Mouse (Mus musculus) kidney, adult 2 months (tissue): ENCODE results near the gene Mgam. TPM values are rescaled to one million over a fixed set of nuclear protein-coding genes. Genes with fewer than 3 reads are reported as not detected.

Experiments used
- DNase-seq: peaks from one replicate; pipeline ENCODE4 v3.0.0; 2021
- H3K27ac ChIP-seq: fragments of 200-500 bp; 2 replicates; pipeline ENCODE4 v1.5.1; 2012; ENCODE audit warnings: low read depth, low read length, control low read depth, inconsistent platforms; ENCODE audit not compliant: insufficient read depth
- H3K27me3 ChIP-seq: fragments of 200-500 bp; replicated peaks from 2 replicates; pipeline ENCODE4 v1.6.1; 2012; ENCODE audit warnings: mild to moderate bottlenecking, moderate library complexity, low read length, inconsistent platforms; ENCODE audit not compliant: control insufficient read depth, insufficient read depth
- H3K36me3 ChIP-seq: fragments of 200-500 bp; 2 replicates; pipeline ENCODE4 v1.6.1; 2012; ENCODE audit warnings: mild to moderate bottlenecking, moderate library complexity, low read length, inconsistent platforms; ENCODE audit not compliant: control insufficient read depth, insufficient read depth
- H3K4me1 ChIP-seq: fragments of 200-500 bp; 2 replicates; pipeline ENCODE4 v1.6.1; 2011; ENCODE audit warnings: low read length; ENCODE audit not compliant: control insufficient read depth, insufficient read depth
- H3K4me3 ChIP-seq: fragments of 200-500 bp; 2 replicates; pipeline ENCODE4 v1.5.1; 2011; ENCODE audit warnings: mild to moderate bottlenecking, low read depth, low read length, control low read depth; ENCODE audit not compliant: insufficient read depth
- CTCF ChIP-seq: fragments of 200-500 bp; conservative IDR thresholded peaks from 2 replicates; pipeline ENCODE4 v1.5.1; 2011; ENCODE audit warnings: low read depth, mild to moderate bottlenecking, control low read depth, low read length, moderate library complexity, mixed read lengths; ENCODE audit not compliant: insufficient read depth, insufficient read length
- POLR2A ChIP-seq: fragments of 200-500 bp; IDR thresholded peaks from one replicate; pipeline ENCODE4 v1.6.1; 2011; ENCODE audit warnings: low read depth, low read length, control low read depth
- WGBS: fragments of 180-500 bp; shearing (Covaris S2); methylation state at CpG from one replicate; pipeline ENCODE4 v1.1.7; 2018; 5-methylcytosine and 5-hydroxymethylcytosine counted together
- polyA plus RNA-seq: library from polyadenylated mRNA; depleted of rRNA; stranded (reverse); fragments of >200 nt; gene quantifications from 2 replicates; pipeline ENCODE4 v1.2.3, GENCODE M21; 2012

Gene Mgam
- polyA plus RNA-seq, 1 experiment = 34.1 TPM

- Histone ChIP-seq H3K27me3 (no peaks in the 10 kb centered on the region), H3K4me3 (no peak within 1 kb of the TSS), H3K27ac (no peak within 1 kb of the TSS), H3K36me3 (no peaks in the 10 kb centered on the region), H3K4me1 (no peaks in the 10 kb centered on the region)
- TF ChIP-seq POLR2A (no peak), CTCF (no peak)
- WGBS = 87% methylated on average over 4 of the region's 4 CpGs
- no peak for DNase-seq
Observed at GRCm38 (mm10) chr6:40613260-40613852, 15.3 kb upstream of the Mgam start, which contains the start of gene Tas2r138. Tas2r138 (minus strand) TSS chr6:40613310.

GRCm38 (mm10) chr6:40617965-40618364 is 10.7 kb upstream of the Mgam start:
- Histone ChIP-seq H3K4me1 (no peaks in the 10 kb centered on the region), H3K4me3 (no peak overlapping the region), H3K27me3 (no peaks in the 10 kb centered on the region), H3K36me3 (no peaks in the 10 kb centered on the region), H3K27ac (no peak overlapping the region)
- WGBS = 4% methylated on average over 2 of the region's 2 CpGs
- TF ChIP-seq POLR2A (no peak), CTCF (peak; percentile 80)
- peak; percentile 72 for DNase-seq

- Histone ChIP-seq H3K4me1 (no peaks in the 10 kb centered on the region), H3K4me3 (no peak overlapping the region), H3K27ac (no peak overlapping the region), H3K36me3 (no peaks in the 10 kb centered on the region), H3K27me3 (no peaks in the 10 kb centered on the region)
- no peak for DNase-seq
- WGBS = 31% methylated on average over 1 of the region's 1 CpGs
- TF ChIP-seq POLR2A (no peak), CTCF (no peak)
Observed at GRCm38 (mm10) chr6:40626111-40626510, 2.5 kb upstream of the Mgam start.

GRCm38 (mm10) chr6:40634640-40635071 is 6.0 kb downstream of the Mgam start:
- Histone ChIP-seq H3K27me3 (no peaks in the 10 kb centered on the region), H3K4me3 (peak overlapping the region; percentile 28; the same call in 1 of the 2 replicates), H3K27ac (peak overlapping the region; percentile 99), H3K4me1 (peaks cover 3% of the 10 kb centered on the region; the same call in 1 of the 2 replicates), H3K36me3 (no peaks in the 10 kb centered on the region)
- TF ChIP-seq POLR2A = no peak
- DNase-seq = peak; percentile 85
- WGBS = 43% methylated on average over 1 of the region's 1 CpGs

- peak overlapping the region; percentile 26; the same call in 1 of the 2 replicates for H3K27ac ChIP-seq
- H3K36me3 ChIP-seq = no peaks in the 10 kb centered on the region
- H3K4me1 ChIP-seq = peaks cover 3% of the 10 kb centered on the region; the same call in 1 of the 2 replicates
- 56% methylated on average over 6 of the region's 6 CpGs for WGBS
- peak; percentile 76 for DNase-seq
- TF ChIP-seq CTCF (no peak), POLR2A (no peak)
- H3K4me3 ChIP-seq = no peak overlapping the region; the same call in 1 of the 2 replicates
- no peaks in the 10 kb centered on the region for H3K27me3 ChIP-seq
Observed at GRCm38 (mm10) chr6:40635559-40635958, 6.9 kb downstream of the Mgam start.

- H3K27me3 ChIP-seq = no peaks in the 10 kb centered on the region
- H3K4me1 ChIP-seq = peaks cover 3% of the 10 kb centered on the region; the same call in 1 of the 2 replicates
- no peak overlapping the region for H3K27ac ChIP-seq
- H3K36me3 ChIP-seq = no peaks in the 10 kb centered on the region
- DNase-seq = no peak
- WGBS = 93% methylated on average over 5 of the region's 5 CpGs
- no peak overlapping the region for H3K4me3 ChIP-seq
- TF ChIP-seq POLR2A = no peak
- TF ChIP-seq CTCF = no peak
Observed at GRCm38 (mm10) chr6:40637755-40638154, 9.1 kb downstream of the Mgam start.

- TF ChIP-seq CTCF = no peak
- no peak for TF ChIP-seq POLR2A
- Histone ChIP-seq H3K4me1 (no peaks in the 10 kb centered on the region), H3K4me3 (no peak overlapping the region), H3K36me3 (no peaks in the 10 kb centered on the region; the same call in 1 of the 2 replicates), H3K27ac (no peak overlapping the region), H3K27me3 (no peaks in the 10 kb centered on the region)
- WGBS = 82% methylated on average over 8 of the region's 8 CpGs
- DNase-seq = no peak
Observed at GRCm38 (mm10) chr6:40640710-40641538, 12.3 kb downstream of the Mgam start.
